Mouse (Mus musculus) testis, adult 2 months (tissue): Measurements from ENCODE around the gene Rgs21. TPM values are rescaled to one million over a fixed set of nuclear protein-coding genes. Genes with fewer than 3 reads are reported as not detected.

Experiments used
- H3K27ac ChIP-seq: fragments of 200-500 bp; 2 replicates; pipeline ENCODE4 v1.5.1; 2012; ENCODE audit warnings: low read depth, low read length; ENCODE audit not compliant: control insufficient read depth, insufficient read depth
- H3K27me3 ChIP-seq: fragments of 200-500 bp; 2 replicates; pipeline ENCODE4 v1.6.1; 2012; ENCODE audit warnings: mild to moderate bottlenecking, low read length, moderate library complexity; ENCODE audit not compliant: control insufficient read depth, insufficient read depth
- H3K36me3 ChIP-seq: fragments of 200-500 bp; 2 replicates; pipeline ENCODE4 v1.6.1; 2012; ENCODE audit warnings: mild to moderate bottlenecking, low read length; ENCODE audit not compliant: control insufficient read depth, insufficient read depth
- H3K4me1 ChIP-seq: fragments of 200-500 bp; 2 replicates; pipeline ENCODE4 v1.6.1; 2012; ENCODE audit warnings: low read length; ENCODE audit not compliant: control insufficient read depth, insufficient read depth
- H3K4me3 ChIP-seq: fragments of 200-500 bp; 2 replicates; pipeline ENCODE4 v1.5.1; 2012; ENCODE audit warnings: low read depth, mild to moderate bottlenecking, low read length, moderate library complexity, mixed read lengths; ENCODE audit not compliant: control insufficient read depth
- CTCF ChIP-seq: fragments of 200-500 bp; IDR thresholded peaks from 2 replicates; pipeline ENCODE4 v1.5.1; 2012; ENCODE audit warnings: low read depth, mild to moderate bottlenecking, inconsistent platforms, low read length, moderate library complexity; ENCODE audit not compliant: control insufficient read depth, insufficient read depth, insufficient replicate concordance
- POLR2A ChIP-seq: fragments of 200-500 bp; IDR thresholded peaks from 2 replicates; pipeline ENCODE4 v1.6.1; 2012; ENCODE audit warnings: low read depth, mild to moderate bottlenecking, inconsistent platforms, low read length, moderate library complexity; ENCODE audit not compliant: control insufficient read depth
- polyA plus RNA-seq: library from polyadenylated mRNA; depleted of rRNA; stranded (reverse); fragments of >200 nt; gene quantifications from 2 replicates; pipeline ENCODE4 v1.2.3, GENCODE M21; 2012; rRNA removed

Gene Rgs21
- polyA plus RNA-seq: not detected in 2 replicates

- H3K4me1 ChIP-seq: no peaks in the 10 kb centered on the region
- no peaks in the 10 kb centered on the region for H3K36me3 ChIP-seq
- no peak within 1 kb of the TSS for H3K27ac ChIP-seq
- no peak for TF ChIP-seq POLR2A
- no peak for TF ChIP-seq CTCF
- H3K4me3 ChIP-seq: no peak within 1 kb of the TSS
- no peaks in the 10 kb centered on the region for H3K27me3 ChIP-seq
Measured at GRCm38 (mm10) chr1:144567567-144567966, at the start of gene Rgs21. Gene Rgs21 (minus strand): TSS chr1:144567667.

- Histone ChIP-seq H3K27me3 (no peaks in the 10 kb centered on the region), H3K4me3 (no peak overlapping the region), H3K4me1 (no peaks in the 10 kb centered on the region), H3K27ac (no peak overlapping the region), H3K36me3 (no peaks in the 10 kb centered on the region)
- TF ChIP-seq CTCF (no peak), POLR2A (no peak)
Measured at GRCm38 (mm10) chr1:144604071-144604470, 36.6 kb upstream of the Rgs21 start.

GRCm38 (mm10) chr1:144602987-144603386 lies 35.5 kb upstream of the Rgs21 start:
- Histone ChIP-seq H3K27me3 (no peaks in the 10 kb centered on the region), H3K4me1 (no peaks in the 10 kb centered on the region), H3K36me3 (no peaks in the 10 kb centered on the region), H3K4me3 (no peak overlapping the region), H3K27ac (no peak overlapping the region)
- TF ChIP-seq CTCF (no peak), POLR2A (no peak)

GRCm38 (mm10) chr1:144579321-144579720 lies 11.9 kb upstream of the Rgs21 start:
- Histone ChIP-seq H3K4me1 (no peaks in the 10 kb centered on the region), H3K27ac (no peak overlapping the region), H3K36me3 (no peaks in the 10 kb centered on the region), H3K4me3 (no peak overlapping the region), H3K27me3 (no peaks in the 10 kb centered on the region)
- TF ChIP-seq POLR2A: no peak

GRCm38 (mm10) chr1:144572972-144573371 lies 5.5 kb upstream of the Rgs21 start:
- Histone ChIP-seq H3K4me1 (no peaks in the 10 kb centered on the region), H3K36me3 (no peaks in the 10 kb centered on the region), H3K27me3 (no peaks in the 10 kb centered on the region), H3K27ac (no peak overlapping the region), H3K4me3 (no peak overlapping the region)
- TF ChIP-seq POLR2A (no peak), CTCF (no peak)

- Histone ChIP-seq H3K4me3 (no peak overlapping the region), H3K27ac (no peak overlapping the region), H3K27me3 (no peaks in the 10 kb centered on the region), H3K4me1 (no peaks in the 10 kb centered on the region), H3K36me3 (no peaks in the 10 kb centered on the region)
- TF ChIP-seq CTCF (no peak), POLR2A (no peak)
Measured at GRCm38 (mm10) chr1:144569905-144570304, 2.4 kb upstream of the Rgs21 start.

GRCm38 (mm10) chr1:144545142-144545541 lies 22.3 kb downstream of the Rgs21 start:
- no peaks in the 10 kb centered on the region for H3K4me1 ChIP-seq
- H3K27ac ChIP-seq: no peak overlapping the region
- no peak overlapping the region for H3K4me3 ChIP-seq
- no peaks in the 10 kb centered on the region for H3K27me3 ChIP-seq
- no peak for TF ChIP-seq CTCF
- no peak for TF ChIP-seq POLR2A
- H3K36me3 ChIP-seq: no peaks in the 10 kb centered on the region

- H3K4me1 ChIP-seq: no peaks in the 10 kb centered on the region
- no peaks in the 10 kb centered on the region for H3K36me3 ChIP-seq
- no peaks in the 10 kb centered on the region for H3K27me3 ChIP-seq
- no peak overlapping the region for H3K4me3 ChIP-seq
- H3K27ac ChIP-seq: no peak overlapping the region
- TF ChIP-seq POLR2A: no peak
- no peak for TF ChIP-seq CTCF
Measured at GRCm38 (mm10) chr1:144544497-144544961, 22.9 kb downstream of the Rgs21 start.
